In the genomic region with DNA sequence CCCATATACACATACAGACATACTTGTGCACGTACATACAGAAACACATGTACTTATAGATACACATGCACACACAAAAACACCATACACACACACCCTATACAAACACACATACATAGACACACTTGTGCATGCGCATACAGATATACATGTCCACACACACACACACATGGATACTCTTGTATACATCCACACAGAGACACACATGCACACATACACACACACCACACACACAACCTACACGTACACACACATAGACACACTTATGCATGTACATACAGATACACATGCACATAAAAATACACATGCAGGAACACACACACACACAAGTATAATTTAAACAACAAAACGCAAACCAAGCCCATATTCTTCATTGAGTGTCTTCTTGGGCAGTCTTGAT, we compare ENCODE assay signal across 18 mouse cellular contexts. TPM values are rescaled to one million over a fixed set of nuclear protein-coding genes. Genes with fewer than 3 reads are reported as not detected.
DNase-seq lines count a peak whose midpoint lies in the region; ATAC-seq and TF ChIP-seq lines count a peak whose summit lies in the region.
"Had no signal": no experiment of that assay in that cellular context is flagged by ENCODE, and none has a peak within 500 bp of the region (broad histone marks: within the 10 kb centered on the region; RNA-seq: fewer than 3 reads in every experiment).

No protein-coding gene starts in this region.

- no peaks in the 10 kb centered on the region for H3K27me3 ChIP-seq in hindbrain, embryonic 14.5 days (ENCODE audit: control insufficient read depth, insufficient read depth, low read length)
- no peaks in the 10 kb centered on the region for H3K27me3 ChIP-seq in hindbrain, postnatal 0 days (ENCODE audit: insufficient read depth, low read length)
- no peaks in the 10 kb centered on the region for H3K27me3 ChIP-seq in midbrain, embryonic 13.5 days
- H3K27me3 ChIP-seq in midbrain, embryonic 10.5 days (ENCODE audit: low read depth, poor library complexity, severe bottlenecking), result no peaks in the 10 kb centered on the region
- H3K27me3 ChIP-seq: embryonic facial prominence, embryonic 15.5 days; heart, embryonic 13.5 days; intestine, embryonic 15.5 days had no signal

- TF ChIP-seq CTCF in hindbrain, postnatal 0 days (IDR thresholded peaks at IDR 0.05; ENCODE audit: low read depth), result no peak

- ATAC-seq in hindbrain, embryonic 14.5 days (ENCODE audit: low FRiP score), result 0 out of 2 replicates have a peak, but pooled peaks have one; percentile 3
- ATAC-seq in hindbrain, postnatal 0 days, result no peak; the same call in 1 of the 2 replicates
- ATAC-seq in midbrain, embryonic 13.5 days, result peak; percentile 40
- ATAC-seq in activated CD4-positive, CD25-positive, alpha-beta regulatory T cell, adult 4 months, result no peak
- ATAC-seq: intestine, embryonic 15.5 days had no signal

- H3K4me3 ChIP-seq in hindbrain, embryonic 14.5 days (replicated peaks; ENCODE audit: low read length), result no peak overlapping the region
- H3K4me3 ChIP-seq in hindbrain, postnatal 0 days (ENCODE audit: low read length), result no peak overlapping the region
- no peak overlapping the region for H3K4me3 ChIP-seq in midbrain, embryonic 13.5 days (replicated peaks)
- no peak overlapping the region for H3K4me3 ChIP-seq in midbrain, embryonic 10.5 days
- H3K4me3 ChIP-seq: embryonic facial prominence, embryonic 15.5 days; erythroblast, embryonic 14.5 days; gastrocnemius, adult 2 months; heart, embryonic 13.5 days; intestine, embryonic 15.5 days had no signal

- no peaks in the 10 kb centered on the region for H3K4me1 ChIP-seq in hindbrain, embryonic 14.5 days (replicated peaks; ENCODE audit: control insufficient read depth, insufficient read depth, low read length)
- no peaks in the 10 kb centered on the region for H3K4me1 ChIP-seq in hindbrain, postnatal 0 days (ENCODE audit: insufficient read depth, low read length)
- H3K4me1 ChIP-seq in midbrain, embryonic 13.5 days (replicated peaks), result peaks cover 2% of the 10 kb centered on the region; the same call in 1 of the 2 replicates
- H3K4me1 ChIP-seq in midbrain, embryonic 10.5 days, result 0 out of 2 replicates have a peak, but pooled peaks cover 4% of the 10 kb centered on the region
- H3K4me1 ChIP-seq: embryonic facial prominence, embryonic 15.5 days; intestine, embryonic 15.5 days had no signal

- no peak for DNase-seq in hindbrain, embryonic 14.5 days (ENCODE audit: low spot score)
- no peak for DNase-seq in hindbrain, postnatal 0 days (ENCODE audit: low spot score)
- DNase-seq in midbrain, embryonic 10.5 days (ENCODE audit: low spot score), result no peak
- DNase-seq in induced T-regulatory cell, adult 2 months (ENCODE audit: low read depth), result peak; percentile 3
- peak; percentile 2 for DNase-seq in naive thymus-derived CD4-positive, alpha-beta T cell, adult 2 months (ENCODE audit: low read depth)
- DNase-seq: cerebellum, adult 11 months; gastrocnemius, adult 2 months; gastrocnemius, postnatal 25 days; heart, postnatal 36 days; kidney, adult 18-20 months had no signal

- no peaks in the 10 kb centered on the region for H3K36me3 ChIP-seq in hindbrain, embryonic 14.5 days (replicated peaks; ENCODE audit: control insufficient read depth, insufficient read depth)
- H3K36me3 ChIP-seq in hindbrain, postnatal 0 days (ENCODE audit: insufficient read depth, low read length), result no peaks in the 10 kb centered on the region
- H3K36me3 ChIP-seq in midbrain, embryonic 13.5 days, result no peaks in the 10 kb centered on the region
- H3K36me3 ChIP-seq in midbrain, embryonic 10.5 days, result no peaks in the 10 kb centered on the region
- H3K36me3 ChIP-seq: embryonic facial prominence, embryonic 15.5 days; heart, embryonic 13.5 days; intestine, embryonic 15.5 days had no signal

- WGBS in hindbrain, embryonic 14.5 days, result 91% methylated on average over 4 of the region's 4 CpGs
- WGBS in hindbrain, postnatal 0 days, result 86% methylated on average over 4 of the region's 4 CpGs
- WGBS in midbrain, embryonic 13.5 days, result 84% methylated on average over 4 of the region's 4 CpGs
- WGBS in midbrain, embryonic 10.5 days, result 86% methylated on average over 4 of the region's 4 CpGs

- no peaks in the 10 kb centered on the region for H3K9me3 ChIP-seq in hindbrain, embryonic 14.5 days (ENCODE audit: control insufficient read depth, low read length)
- H3K9me3 ChIP-seq in hindbrain, postnatal 0 days (ENCODE audit: low read length), result no peaks in the 10 kb centered on the region
- no peaks in the 10 kb centered on the region for H3K9me3 ChIP-seq in midbrain, embryonic 13.5 days
- H3K9me3 ChIP-seq in midbrain, embryonic 10.5 days (replicated peaks), result no peaks in the 10 kb centered on the region
- H3K9me3 ChIP-seq: embryonic facial prominence, embryonic 15.5 days; heart, embryonic 13.5 days; intestine, embryonic 15.5 days had no signal

- no peak overlapping the region for H3K9ac ChIP-seq in hindbrain, embryonic 14.5 days
- no peak overlapping the region for H3K9ac ChIP-seq in hindbrain, postnatal 0 days (replicated peaks; ENCODE audit: low read length)
- H3K9ac ChIP-seq in midbrain, embryonic 13.5 days (replicated peaks), result no peak overlapping the region
- H3K9ac ChIP-seq: embryonic facial prominence, embryonic 15.5 days; heart, embryonic 13.5 days; intestine, embryonic 15.5 days had no signal

- H3K27ac ChIP-seq in hindbrain, embryonic 14.5 days, result no peak overlapping the region
- no peak overlapping the region for H3K27ac ChIP-seq in hindbrain, postnatal 0 days
- H3K27ac ChIP-seq in midbrain, embryonic 13.5 days, result no peak overlapping the region
- H3K27ac ChIP-seq in midbrain, embryonic 10.5 days (replicated peaks), result no peak overlapping the region
- H3K27ac ChIP-seq: embryonic facial prominence, embryonic 15.5 days; gastrocnemius, adult 2 months; heart, embryonic 13.5 days; intestine, embryonic 15.5 days had no signal

- no peak overlapping the region for H3K4me2 ChIP-seq in hindbrain, embryonic 14.5 days (replicated peaks)
- no peak overlapping the region for H3K4me2 ChIP-seq in hindbrain, postnatal 0 days (ENCODE audit: low read depth, low read length)
- H3K4me2 ChIP-seq in midbrain, embryonic 13.5 days (replicated peaks), result no peak overlapping the region
- H3K4me2 ChIP-seq: embryonic facial prominence, embryonic 15.5 days; intestine, embryonic 15.5 days had no signal

RNA-seq across cellular contexts. Expression of a gene that starts 57.8 kb away (rescaled TPM):
- polyA plus RNA-seq in hindbrain, embryonic 14.5 days (2014; fragmentation: Nextera tagmentation; extraction: Ambion mirVana), result 58.1 and 63.1 TPM in 2 replicates
- total RNA-seq in hindbrain, postnatal 0 days (2014; rRNA removed), result 149 and 155 TPM in 2 replicates
- polyA plus RNA-seq in hindbrain, postnatal 0 days (2015; fragmentation: Nextera tagmentation; extraction: Ambion mirVana), result 30.7 and 33.0 TPM in 2 replicates
- polyA plus RNA-seq in midbrain, embryonic 13.5 days (2015; fragmentation: Nextera tagmentation; extraction: Ambion mirVana), result 35.2 and 38.3 TPM in 2 replicates
- polyA plus RNA-seq in midbrain, embryonic 10.5 days (2016; fragmentation: Nextera tagmentation; extraction: Ambion mirVana), result 18.8 and 25.8 TPM in 2 replicates
- polyA plus RNA-seq in activated CD4-positive, CD25-positive, alpha-beta regulatory T cell, adult 4 months (2017; shearing (Covaris generic)), result 10 to 100 TPM; 20.3 to 21.7 TPM

RNA-seq across cellular contexts. Expression of a gene that starts 58.2 kb away (rescaled TPM):
- polyA plus RNA-seq in hindbrain, embryonic 14.5 days (2014; fragmentation: Nextera tagmentation; extraction: Ambion mirVana), result 55.9 and 75.5 TPM in 2 replicates
- total RNA-seq in hindbrain, postnatal 0 days (2014; rRNA removed), result 99.4 and 107 TPM in 2 replicates
- 97.8 and 99.2 TPM in 2 replicates for polyA plus RNA-seq in hindbrain, postnatal 0 days (2015; fragmentation: Nextera tagmentation; extraction: Ambion mirVana)
- 12.2 and 12.8 TPM in 2 replicates for polyA plus RNA-seq in midbrain, embryonic 13.5 days (2015; fragmentation: Nextera tagmentation; extraction: Ambion mirVana)
- polyA plus RNA-seq in midbrain, embryonic 10.5 days (2016; fragmentation: Nextera tagmentation; extraction: Ambion mirVana), result 1.5 and 1.7 TPM in 2 replicates
- polyA plus RNA-seq in activated CD4-positive, CD25-positive, alpha-beta regulatory T cell, adult 4 months (2017; shearing (Covaris generic)), result 1 to 10 TPM; 2.2 to 6.0 TPM
- total RNA-seq: common myeloid progenitor, adult 5-6 weeks; granulocyte monocyte progenitor cell, adult 5-6 weeks had no signal
- polyA plus RNA-seq: erythroblast, embryonic 14.5 days had no signal

Comparison
In these comparisons a context has a peak if more than half of its experiments do, and no peak if none do; other contexts are left out.
1. ATAC-seq: peak in hindbrain, embryonic 14.5 days (single experiment) and midbrain, embryonic 13.5 days (single experiment); none in hindbrain, postnatal 0 days (single experiment) and activated CD4-positive, CD25-positive, alpha-beta regulatory T cell, adult 4 months (single experiment).
2. DNase-seq: peak in induced T-regulatory cell, adult 2 months (single experiment) and naive thymus-derived CD4-positive, alpha-beta T cell, adult 2 months (single experiment); none in hindbrain, embryonic 14.5 days (single experiment), hindbrain, postnatal 0 days (single experiment) and midbrain, embryonic 10.5 days (single experiment).